Mouse (Mus musculus) thymus, postnatal 25 days (tissue): Measurements from ENCODE around the gene Olfr519.
A peak's percentile ranks its signal among the peaks of the same experiment; 100 is the strongest.

Experiments
- DNase-seq: peaks from one replicate; pipeline ENCODE4 v3.0.0; 2022

Gene Olfr519

GRCm38 (mm10) chr7:108894320-108894719, at the start of gene Olfr519:
Olfr519 (minus strand) TSS chr7:108894420.
- DNase-seq, result no peak

DNA sequence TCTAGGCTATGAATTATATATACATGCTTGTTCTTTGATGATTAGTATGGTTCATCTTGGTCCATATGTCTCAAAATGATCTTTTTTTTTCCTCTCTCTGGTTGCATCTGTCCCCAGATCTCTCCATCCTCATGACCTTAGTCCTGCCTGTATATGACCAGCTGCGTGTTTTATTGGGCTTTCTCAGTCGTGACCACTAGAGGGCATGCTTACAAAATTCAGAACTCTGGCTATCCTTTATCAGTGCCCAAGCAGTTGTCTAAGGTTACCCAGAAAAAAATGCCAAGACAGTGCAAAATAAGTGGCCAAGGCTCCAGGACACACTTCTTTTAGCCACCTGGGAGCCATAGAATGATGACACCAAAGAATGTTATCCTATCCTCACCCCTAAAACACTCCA, 49.8 kb upstream of the Olfr519 start:
- peak; percentile 33 for DNase-seq

DNA sequence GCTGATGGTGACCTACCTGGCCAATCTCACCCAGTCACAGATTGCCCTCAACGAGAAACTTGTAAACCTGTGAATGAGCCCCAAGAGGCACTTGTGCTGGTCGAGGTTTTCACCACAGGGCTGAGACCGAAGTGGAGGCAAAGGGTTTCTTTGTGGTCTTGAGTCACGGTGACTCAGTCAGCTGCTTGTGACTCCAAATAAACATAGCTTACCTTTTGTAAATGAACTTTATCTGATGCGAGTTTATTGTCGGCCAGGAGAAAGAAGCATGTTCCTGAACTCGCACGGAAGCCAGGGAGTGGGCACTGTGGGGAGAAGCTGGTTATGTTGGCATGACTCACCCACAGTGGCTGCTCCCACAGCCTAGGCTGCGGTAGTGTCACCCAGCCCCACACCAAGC, 47.2 kb upstream of the Olfr519 start:
- no peak for DNase-seq

GRCm38 (mm10) chr7:108936591-108936990, 42.4 kb upstream of the Olfr519 start:
- DNase-seq, result no peak

- DNase-seq, result no peak
These were observed 41.2 kb upstream of the Olfr519 start for GRCm38 (mm10) chr7:108935411-108935810.

DNA sequence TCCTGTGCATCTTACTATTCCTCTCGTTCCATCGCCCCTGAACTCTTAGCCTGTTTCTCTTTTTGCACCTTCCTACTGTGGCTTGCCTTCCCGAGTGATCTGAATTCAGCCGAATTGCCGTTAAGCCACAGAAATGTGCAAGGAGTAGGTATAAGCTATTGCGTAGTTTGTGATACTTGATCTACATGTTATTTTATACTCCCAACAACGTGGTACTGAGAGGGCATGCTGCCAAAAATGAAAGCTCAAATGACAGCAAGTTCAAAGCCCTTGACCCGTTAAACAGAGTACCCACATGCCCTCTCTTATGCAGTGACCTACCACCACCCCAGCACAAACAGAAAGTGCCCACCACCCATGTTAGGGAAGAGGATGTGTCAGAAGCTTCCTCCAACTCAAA, 40.6 kb upstream of the Olfr519 start:
- DNase-seq, result no peak

DNA sequence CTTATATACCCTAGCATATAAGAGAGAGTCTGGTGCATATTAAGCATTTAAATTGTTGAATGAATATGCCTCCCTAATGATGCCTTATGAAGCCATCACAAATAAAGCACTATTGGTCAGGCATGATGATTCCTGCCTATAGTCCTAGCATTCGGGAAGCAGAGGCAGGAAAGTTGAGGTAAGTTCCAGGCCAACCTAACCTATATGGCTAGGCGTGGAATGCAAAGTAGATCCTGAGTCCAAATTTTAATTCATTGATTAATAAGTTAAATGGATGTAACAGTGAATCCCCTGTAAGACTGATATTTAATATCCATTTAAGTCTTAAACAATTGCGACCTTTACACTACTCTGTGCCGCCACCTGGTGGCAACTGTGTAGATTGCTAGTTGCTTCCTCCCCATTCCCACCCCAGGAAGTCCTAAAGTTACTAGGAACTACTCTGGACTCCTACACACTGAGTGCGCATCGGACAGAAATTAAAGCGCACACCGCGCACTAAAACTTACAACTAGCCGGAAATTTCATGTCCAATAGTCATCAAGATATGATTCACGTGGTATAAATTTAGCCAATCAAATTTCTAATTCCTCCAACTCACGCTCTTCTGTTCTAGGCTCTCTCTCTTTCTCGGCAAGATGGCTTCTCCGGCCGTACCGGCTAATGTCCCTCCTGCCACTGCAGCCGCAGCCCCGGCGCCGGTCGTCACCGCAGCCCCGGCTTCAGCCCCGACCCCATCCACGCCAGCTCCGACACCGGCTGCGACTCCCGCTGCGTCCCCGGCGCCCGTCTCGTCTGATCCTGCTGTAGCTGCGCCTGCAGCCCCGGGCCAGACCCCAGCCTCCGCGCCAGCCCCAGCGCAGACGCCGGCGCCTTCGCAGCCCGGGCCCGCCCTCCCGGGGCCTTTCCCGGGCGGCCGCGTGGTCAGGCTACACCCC, 39.8 kb upstream of the Olfr519 start, which contains the start of gene Eif3f:
Gene Eif3f, plus strand, starts transcription at position 624 of the 938 bp plus-strand sequence.
- DNase-seq, result peak; percentile 94

GRCm38 (mm10) chr7:108929726-108930393, 35.6 kb upstream of the Olfr519 start, which contains the start of gene Nlrp10:
Nlrp10 (minus strand) TSS chr7:108930178.
- DNase-seq, result no peak

DNA sequence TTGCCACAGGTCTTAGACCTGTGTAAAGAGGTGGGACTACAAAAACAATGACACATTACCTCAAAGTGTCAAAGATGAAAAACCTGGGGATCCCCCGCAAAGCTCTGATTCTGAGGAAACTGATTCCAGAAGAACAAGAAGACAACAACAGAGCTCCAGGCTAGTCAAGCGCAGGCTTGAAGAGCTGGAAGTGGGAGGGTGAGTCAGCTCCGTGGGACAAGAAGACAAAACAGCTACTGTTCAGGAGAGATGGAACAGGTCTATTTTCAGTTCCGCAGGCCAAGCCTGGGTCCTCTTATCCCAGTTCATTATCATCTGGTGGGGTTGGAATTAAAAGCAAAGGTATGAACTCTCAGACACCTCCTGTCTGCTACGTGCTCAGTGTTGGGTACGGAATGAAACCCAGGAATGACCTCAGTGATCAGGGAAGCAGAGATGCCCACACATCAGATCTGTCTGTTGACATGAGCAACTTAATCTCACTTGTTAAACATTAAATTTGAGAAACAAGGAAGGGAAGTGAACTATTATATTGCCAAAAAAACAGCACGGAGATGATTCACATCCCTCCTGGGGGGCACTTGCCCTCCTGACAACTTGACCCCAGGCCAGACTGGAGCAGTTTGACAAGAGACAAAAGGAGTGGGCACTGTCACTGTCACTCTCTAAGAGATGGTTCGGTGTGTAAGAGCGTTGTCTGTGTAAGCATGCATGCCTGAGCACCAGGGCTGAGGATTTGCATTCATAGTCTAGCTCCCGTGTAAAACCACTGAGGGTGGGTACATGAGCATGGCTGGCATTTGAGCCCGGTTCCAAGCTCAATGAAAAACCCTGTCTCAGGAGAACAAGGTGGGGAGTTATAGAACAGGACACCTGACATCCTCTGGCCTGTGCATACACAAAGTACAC, 34.3 kb upstream of the Olfr519 start:
- DNase-seq, result no peak

- no peak for DNase-seq
These were observed 32.8 kb upstream of the Olfr519 start for GRCm38 (mm10) chr7:108927043-108927442.

GRCm38 (mm10) chr7:108903969-108904368, 9.7 kb upstream of the Olfr519 start:
- DNase-seq, result no peak

GRCm38 (mm10) chr7:108884906-108885305, 9.3 kb downstream of the Olfr519 start, which contains the start of gene Olfr518:
Olfr518 (minus strand) TSS chr7:108885006.
- no peak for DNase-seq

GRCm38 (mm10) chr7:108872279-108872678, 21.9 kb downstream of the Olfr519 start, which contains the start of gene Olfr517:
Olfr517 (minus strand) TSS chr7:108872379.
- no peak for DNase-seq

- DNase-seq, result no peak
These were observed 43.8 kb downstream of the Olfr519 start, which contains the start of gene Olfr516 for GRCm38 (mm10) chr7:108850429-108850828. Olfr516 (minus strand) TSS chr7:108850529.
